ENCODE assay signal across 13 mouse cellular contexts in genomic region chr4:5205328-5206208, GRCm38 (mm10).
A peak's percentile ranks its signal among the peaks of the same experiment; 100 is the strongest.
DNase-seq lines count a peak whose midpoint lies in the region; ATAC-seq and TF ChIP-seq lines count a peak whose summit lies in the region.
"Had no signal": no experiment of that assay in that cellular context is flagged by ENCODE, and none has a peak within 500 bp of the region (broad histone marks: within the 10 kb centered on the region; RNA-seq: fewer than 3 reads in every experiment).

No protein-coding gene starts in this region.

- no peak overlapping the region for H3K27ac ChIP-seq in lung, postnatal 0 days (ENCODE audit: low read length)
- H3K27ac ChIP-seq in hindbrain, embryonic 11.5 days (ENCODE audit: low read depth, low read length), result no peak overlapping the region
- H3K27ac ChIP-seq in midbrain, postnatal 0 days (ENCODE audit: low read depth, low read length), result no peak overlapping the region

- no peaks in the 10 kb centered on the region for H3K27me3 ChIP-seq in lung, postnatal 0 days (replicated peaks; ENCODE audit: insufficient read depth, low read length)
- no peaks in the 10 kb centered on the region for H3K27me3 ChIP-seq in hindbrain, embryonic 11.5 days (ENCODE audit: control insufficient read depth, insufficient read depth, low read length)
- no peaks in the 10 kb centered on the region for H3K27me3 ChIP-seq in midbrain, postnatal 0 days (ENCODE audit: insufficient read depth, low read length)
- H3K27me3 ChIP-seq: megakaryocyte, embryonic 14.5 days had no signal

- TF ChIP-seq CTCF in lung, postnatal 0 days (IDR thresholded peaks at IDR 0.05), result no peak
- TF ChIP-seq CTCF in midbrain, postnatal 0 days (IDR thresholded peaks at IDR 0.05), result peak; percentile 50

- no peaks in the 10 kb centered on the region for H3K36me3 ChIP-seq in lung, postnatal 0 days (ENCODE audit: insufficient read depth, low read length)
- H3K36me3 ChIP-seq in hindbrain, embryonic 11.5 days (ENCODE audit: control insufficient read depth, insufficient read depth, low read length), result no peaks in the 10 kb centered on the region
- H3K36me3 ChIP-seq in midbrain, postnatal 0 days (ENCODE audit: insufficient read depth, low read length), result no peaks in the 10 kb centered on the region
- H3K36me3 ChIP-seq: G1E had no signal

- DNase-seq in lung, adult 18-20 months, result peak; percentile 7 to 18
- DNase-seq in lung, postnatal 0 days (ENCODE audit: low spot score), result no peak
- peak; percentile 39 for DNase-seq in embryo, embryonic 10.5 days (ENCODE audit: low spot score)
- peak; percentile 17 for DNase-seq in hindbrain, embryonic 11.5 days (ENCODE audit: low spot score)
- DNase-seq in midbrain, postnatal 0 days (ENCODE audit: low spot score), result peak; percentile 9
- DNase-seq: cerebellum, adult 8-10 months; gastrocnemius, postnatal 36 days; heart, postnatal 36 days; kidney, postnatal 36 days had no signal

- no peaks in the 10 kb centered on the region for H3K4me1 ChIP-seq in lung, postnatal 0 days (ENCODE audit: insufficient read depth, low read depth, low read length)
- no peaks in the 10 kb centered on the region for H3K4me1 ChIP-seq in hindbrain, embryonic 11.5 days (replicated peaks; ENCODE audit: control insufficient read depth, insufficient read depth, low read length)
- H3K4me1 ChIP-seq in midbrain, postnatal 0 days (ENCODE audit: insufficient read depth, low read length), result no peaks in the 10 kb centered on the region
- H3K4me1 ChIP-seq: megakaryocyte, embryonic 14.5 days had no signal

- ATAC-seq in lung, postnatal 0 days, result no peak
- ATAC-seq in hindbrain, embryonic 11.5 days (ENCODE audit: low FRiP score), result no peak; the same call in 1 of the 2 replicates
- ATAC-seq in midbrain, postnatal 0 days (ENCODE audit: low FRiP score), result no peak; the same call in 1 of the 2 replicates
- no peak for ATAC-seq in activated CD4-positive, CD25-positive, alpha-beta regulatory T cell, adult 4 months
- no peak for ATAC-seq in granulocyte monocyte progenitor cell, adult 5-6 weeks (replicated peaks; ENCODE audit: poor library complexity, severe bottlenecking)

- 61% methylated on average over 7 of the region's 7 CpGs for WGBS in lung, postnatal 0 days
- 64% methylated on average over 7 of the region's 7 CpGs for WGBS in hindbrain, embryonic 11.5 days
- WGBS in midbrain, postnatal 0 days, result 46% methylated on average over 7 of the region's 7 CpGs

- H3K9ac ChIP-seq in lung, postnatal 0 days (replicated peaks; ENCODE audit: low read depth), result no peak overlapping the region
- no peak overlapping the region for H3K9ac ChIP-seq in hindbrain, embryonic 11.5 days (ENCODE audit: low read depth, low read length)
- H3K9ac ChIP-seq in midbrain, postnatal 0 days (replicated peaks; ENCODE audit: low read length, poor library complexity, severe bottlenecking), result no peak overlapping the region

- H3K9me3 ChIP-seq in lung, postnatal 0 days (ENCODE audit: low read length), result no peaks in the 10 kb centered on the region
- no peaks in the 10 kb centered on the region for H3K9me3 ChIP-seq in hindbrain, embryonic 11.5 days (ENCODE audit: control insufficient read depth, low read length)
- H3K9me3 ChIP-seq in midbrain, postnatal 0 days (ENCODE audit: low read length), result no peaks in the 10 kb centered on the region
- H3K9me3 ChIP-seq: G1E had no signal

- H3K4me3 ChIP-seq in lung, postnatal 0 days (ENCODE audit: low read depth, low read length), result no peak overlapping the region
- H3K4me3 ChIP-seq in hindbrain, embryonic 11.5 days (ENCODE audit: low read depth, low read length), result no peak overlapping the region
- H3K4me3 ChIP-seq in midbrain, postnatal 0 days (ENCODE audit: low read depth, low read length), result no peak overlapping the region
- H3K4me3 ChIP-seq: megakaryocyte, embryonic 14.5 days had no signal

- no peak for TF ChIP-seq EP300 in lung, postnatal 0 days (IDR thresholded peaks at IDR 0.05)

- H3K4me2 ChIP-seq in lung, postnatal 0 days (replicated peaks; ENCODE audit: low read depth, low read length), result no peak overlapping the region
- H3K4me2 ChIP-seq in hindbrain, embryonic 11.5 days (replicated peaks; ENCODE audit: low read depth, low read length), result no peak overlapping the region
- no peak overlapping the region for H3K4me2 ChIP-seq in midbrain, postnatal 0 days (ENCODE audit: low read depth, low read length, poor library complexity, severe bottlenecking)
